Mouse (Mus musculus) megakaryocyte-erythroid progenitor cell, adult 5-6 weeks (primary cell): ENCODE measurements around the gene Snw1. TPM values are rescaled to one million over a fixed set of nuclear protein-coding genes. Genes with fewer than 3 reads are reported as not detected.

Experiments used
- ATAC-seq: replicated peaks from 2 replicates; pipeline ENCODE4 v1.8.0; 2016; ENCODE audit warnings: mild to moderate bottlenecking, inconsistent platforms; ENCODE audit not compliant: severe bottlenecking, poor library complexity, low FRiP score, low TSS enrichment
- total RNA-seq, 2 experiments: library from RNA; stranded (forward) in 1 of 2; stranded (reverse) in 1 of 2; fragments of 200-1000, 215-1000 nt in 1 of 2; fragments of >200 nt in 1 of 2; fragmentation: Nextera tagmentation in 1 of 2; gene quantifications; 2 replicates each; pipeline ENCODE4 v1.2.3; 2014 to 2017

Gene Snw1
- total RNA-seq, 2 experiments from 2014 or later: 68.2 to 189 TPM

- ATAC-seq: no peak
Measured at GRCm38 (mm10) chr12:87426354-87427031, 45.6 kb downstream of the Snw1 start.

GRCm38 (mm10) chr12:87424516-87424915 lies 47.6 kb downstream of the Snw1 start:
- ATAC-seq: no peak

GRCm38 (mm10) chr12:87423700-87424099 lies 48.4 kb downstream of the Snw1 start:
- ATAC-seq: no peak

GRCm38 (mm10) chr12:87421708-87422507 lies 50.2 kb downstream of the Snw1 start:
- peak; percentile 72 for ATAC-seq

GRCm38 (mm10) chr12:87419974-87420485 lies 52.0 kb downstream of the Snw1 start:
- peak; percentile 22; the same call in 1 of the 2 replicates for ATAC-seq

- no peak for ATAC-seq
Measured at GRCm38 (mm10) chr12:87418921-87419320, 53.2 kb downstream of the Snw1 start.

GRCm38 (mm10) chr12:87416690-87417089 lies 55.4 kb downstream of the Snw1 start:
- ATAC-seq: peak; percentile 77

GRCm38 (mm10) chr12:87415358-87415757 lies 56.7 kb downstream of the Snw1 start:
- no peak for ATAC-seq

GRCm38 (mm10) chr12:87413179-87413790 lies 58.8 kb downstream of the Snw1 start:
- ATAC-seq: peak; percentile 87

- ATAC-seq: no peak; the same call in 1 of the 2 replicates
Measured at GRCm38 (mm10) chr12:87410999-87411398, 61.1 kb downstream of the Snw1 start.

- ATAC-seq: no peak
Measured at GRCm38 (mm10) chr12:87409123-87409522, 63.0 kb downstream of the Snw1 start.

GRCm38 (mm10) chr12:87407869-87408605 lies 64.0 kb downstream of the Snw1 start:
- peak; percentile 49 for ATAC-seq

GRCm38 (mm10) chr12:87405721-87406120 lies 66.4 kb downstream of the Snw1 start:
- ATAC-seq: no peak

- ATAC-seq: no peak
Measured at GRCm38 (mm10) chr12:87405165-87405564, 66.9 kb downstream of the Snw1 start.

GRCm38 (mm10) chr12:87401883-87402282 lies 70.2 kb downstream of the Snw1 start:
- no peak for ATAC-seq

GRCm38 (mm10) chr12:87399119-87399819 lies 72.8 kb downstream of the Snw1 start:
- no peak for ATAC-seq
